Mouse (Mus musculus): ENCODE measurements at regions not wholly inside any gene's neighbourhood (a gene's known extent, or its start where the extent isn't known, plus 50 kb on each side); places are given as distances from the start of the nearest gene placed in this dataset.

- H3K4me1 ChIP-seq (ENCODE audit: control insufficient read depth in 1 of 2, insufficient read depth in 2 of 2, low read length in 2 of 2) = no peaks in the 10 kb centered on the region
- H3K27me3 ChIP-seq (ENCODE audit: control insufficient read depth in 1 of 2, insufficient read depth in 2 of 2, low read length in 2 of 2) = no peaks in the 10 kb centered on the region
- TF ChIP-seq NELFE (IDR thresholded peaks at IDR 0.05; ENCODE audit: low read depth, low read length) = no peak
- no peak for TF ChIP-seq EP300 (IDR thresholded peaks at IDR 0.05; ENCODE audit: low read depth in 1 of 2, low read length in 2 of 2)
- no peak for TF ChIP-seq KAT2A (conservative IDR thresholded peaks at IDR 0.05; ENCODE audit: low read depth, low read length)
- TF ChIP-seq HCFC1 (IDR thresholded peaks at IDR 0.05; ENCODE audit: low read depth, low read length) = no peak
- no peak for TF ChIP-seq ZMIZ1 (IDR thresholded peaks at IDR 0.05; ENCODE audit: low read depth, low read length)
- no peak for TF ChIP-seq RCOR1 (IDR thresholded peaks at IDR 0.05; ENCODE audit: low read depth, low read length)
- TF ChIP-seq MYC (IDR thresholded peaks at IDR 0.05; ENCODE audit: low read depth, low read length) = no peak
- no peak for TF ChIP-seq MXI1 (IDR thresholded peaks at IDR 0.05; ENCODE audit: low read depth, low read length)
- TF ChIP-seq TBP (IDR thresholded peaks at IDR 0.05; ENCODE audit: low read depth, low read length) = no peak
- TF ChIP-seq SMC3 (IDR thresholded peaks at IDR 0.05; ENCODE audit: low read depth, low read length) = no peak
- TF ChIP-seq GABPA (IDR thresholded peaks at IDR 0.05; ENCODE audit: low read depth, low read length) = no peak
- TF ChIP-seq MAX (IDR thresholded peaks at IDR 0.05; ENCODE audit: low read length) = no peak
- no peak for TF ChIP-seq TAL1 (IDR thresholded peaks at IDR 0.05; ENCODE audit: low read length)
- no peak for TF ChIP-seq CHD2 (IDR thresholded peaks at IDR 0.05; ENCODE audit: low read length)
- H3K79me2 ChIP-seq (ENCODE audit: control insufficient read depth, insufficient read depth, low read length, poor library complexity) = no peaks in the 10 kb centered on the region
- H3K9ac ChIP-seq (ENCODE audit: control insufficient read depth, low read depth, low read length, poor library complexity, severe bottlenecking) = no peak overlapping the region
- DNase-seq (ENCODE audit: low read depth, low spot score) = no peak
- H3K9me3 ChIP-seq (replicated peaks; ENCODE audit: insufficient read depth, low read length) = no peaks in the 10 kb centered on the region
- no peaks in the 10 kb centered on the region for H3K36me3 ChIP-seq (ENCODE audit: control insufficient read depth in 1 of 2, insufficient read depth in 2 of 2, low read length in 2 of 2)
- H3K4me3 ChIP-seq (ENCODE audit: control insufficient read depth in 1 of 2, insufficient read depth in 1 of 2, low read depth in 2 of 2, low read length in 2 of 2) = no peak overlapping the region
- H3K27ac ChIP-seq (ENCODE audit: control insufficient read depth, low read depth, low read length) = no peak overlapping the region
Observed at GRCm38 (mm10) chr8:35166611-35167010, 599.0 kb upstream of the Gm19410 start.

DNA sequence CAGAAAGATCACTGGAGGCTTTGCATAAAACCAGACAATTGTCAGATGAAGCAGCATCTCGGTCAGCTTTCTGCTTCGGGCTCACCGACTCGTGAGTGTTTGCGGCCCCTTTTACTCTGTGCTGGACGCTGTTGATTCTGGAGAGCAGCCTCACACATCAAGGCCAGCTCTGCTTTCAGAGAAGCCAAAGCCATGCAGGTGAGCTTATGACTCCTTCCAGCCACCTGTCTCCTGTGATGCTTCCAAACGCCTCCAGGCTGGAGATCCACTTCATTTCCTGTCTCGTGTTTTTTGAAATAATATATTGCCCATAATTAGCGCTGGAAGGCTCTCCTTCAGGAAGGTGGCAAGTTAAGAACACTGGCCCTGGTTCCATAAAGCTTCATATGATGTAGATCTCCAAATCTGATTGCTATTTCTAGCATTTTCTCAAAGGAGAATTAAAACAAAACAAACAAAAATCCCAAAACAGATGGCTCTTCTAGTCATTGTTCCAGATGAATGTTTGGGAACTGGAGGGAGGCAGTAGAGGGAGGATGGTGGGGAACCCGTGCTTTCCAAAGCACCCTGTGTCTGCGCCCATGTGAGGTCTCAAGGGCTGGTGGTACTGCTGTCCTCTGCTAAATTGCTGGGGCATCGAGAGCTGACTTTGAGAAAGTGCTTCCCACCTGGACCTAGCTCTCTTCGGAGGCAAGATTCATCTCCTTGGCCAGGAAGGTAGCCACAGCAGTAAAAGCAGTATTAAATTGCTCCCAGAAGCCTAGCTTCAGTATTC lies 593.9 kb upstream of the Gm19410 start:
- no peaks in the 10 kb centered on the region for H3K9me3 ChIP-seq (replicated peaks; ENCODE audit: insufficient read depth, low read length)
- no peak overlapping the region for H3K4me3 ChIP-seq (ENCODE audit: control insufficient read depth in 1 of 2, insufficient read depth in 1 of 2, low read depth in 2 of 2, low read length in 2 of 2)
- H3K9ac ChIP-seq (ENCODE audit: control insufficient read depth, low read depth, low read length, poor library complexity, severe bottlenecking) = no peak overlapping the region
- no peaks in the 10 kb centered on the region for H3K4me1 ChIP-seq (ENCODE audit: control insufficient read depth in 1 of 2, insufficient read depth in 2 of 2, low read length in 2 of 2)
- H3K27me3 ChIP-seq (ENCODE audit: control insufficient read depth in 1 of 2, insufficient read depth in 2 of 2, low read length in 2 of 2) = no peaks in the 10 kb centered on the region
- no peaks in the 10 kb centered on the region for H3K36me3 ChIP-seq (ENCODE audit: control insufficient read depth in 1 of 2, insufficient read depth in 2 of 2, low read length in 2 of 2)
- DNase-seq (ENCODE audit: low read depth, low spot score) = no peak
- H3K79me2 ChIP-seq (ENCODE audit: control insufficient read depth, insufficient read depth, low read length, poor library complexity) = no peaks in the 10 kb centered on the region
- no peak overlapping the region for H3K27ac ChIP-seq (ENCODE audit: control insufficient read depth, low read depth, low read length)
- TF ChIP-seq ETS1 (IDR thresholded peaks at IDR 0.05; ENCODE audit: low read depth, low read length) (no peak), MYB (IDR thresholded peaks at IDR 0.05; ENCODE audit: low read depth, low read length) (no peak), TAL1 (IDR thresholded peaks at IDR 0.05; ENCODE audit: low read length) (no peak), KAT2A (conservative IDR thresholded peaks at IDR 0.05; ENCODE audit: low read depth, low read length) (no peak), NRF1 (IDR thresholded peaks at IDR 0.05; ENCODE audit: insufficient read depth, low read depth, low read length, poor library complexity, severe bottlenecking) (no peak), GATA1 (IDR thresholded peaks at IDR 0.05; ENCODE audit: low read depth, low read length) (no peak), ZC3H11A (IDR thresholded peaks at IDR 0.05; ENCODE audit: low read depth, low read length) (no peak), RAD21 (IDR thresholded peaks at IDR 0.05; ENCODE audit: low read depth, low read length) (no peak), CHD2 (IDR thresholded peaks at IDR 0.05; ENCODE audit: low read length) (no peak), HCFC1 (IDR thresholded peaks at IDR 0.05; ENCODE audit: low read depth, low read length) (no peak)
